Mouse (Mus musculus) hindbrain, embryonic 16.5 days (tissue): ENCODE measurements at regions not wholly inside any gene's neighbourhood (a gene's known extent, or its start where the extent isn't known, plus 50 kb on each side); places are given as distances from the start of the nearest gene placed in this dataset.

Experiments used
- ATAC-seq: fragments of 200-750 bp; cut with Nextera tagmentation; 2 replicates; pipeline ENCODE4 v1.8.0; 2017; ENCODE audit warnings: moderate TSS enrichment, moderate library complexity
- H3K27ac ChIP-seq: fragments of 300-500 bp; sonication (generic); 2 replicates; pipeline ENCODE4 v1.5.1; 2014; ENCODE audit warnings: low read depth, mild to moderate bottlenecking, control low read depth, low read length, moderate library complexity
- H3K27me3 ChIP-seq: fragments of 300-500 bp; sonication (generic); replicated peaks from 2 replicates; pipeline ENCODE4 v1.6.1; 2014; ENCODE audit warnings: low read length; ENCODE audit not compliant: control insufficient read depth, insufficient read depth
- H3K36me3 ChIP-seq: fragments of 300-500 bp; sonication (generic); 2 replicates; pipeline ENCODE4 v1.6.1; 2014; ENCODE audit warnings: mild to moderate bottlenecking, low read length, moderate library complexity, mixed read lengths; ENCODE audit not compliant: control insufficient read depth, insufficient read depth
- H3K4me1 ChIP-seq: fragments of 300-500 bp; sonication (generic); 2 replicates; pipeline ENCODE4 v1.6.1; 2014; ENCODE audit warnings: low read depth, low read length; ENCODE audit not compliant: control insufficient read depth, insufficient read depth
- H3K4me2 ChIP-seq: fragments of 300-500 bp; sonication (generic); 2 replicates; pipeline ENCODE4 v1.6.1; 2014; ENCODE audit warnings: mild to moderate bottlenecking, low read length, control low read depth, moderate library complexity
- H3K4me3 ChIP-seq: fragments of 300-500 bp; sonication (generic); 2 replicates; pipeline ENCODE4 v1.5.1; 2014; ENCODE audit warnings: mild to moderate bottlenecking, low read length, control low read depth, moderate library complexity
- H3K9ac ChIP-seq: fragments of 300-500 bp; sonication (generic); 2 replicates; pipeline ENCODE4 v1.6.1; 2014; ENCODE audit warnings: low read depth, mild to moderate bottlenecking, control low read depth, low read length, moderate library complexity
- H3K9me3 ChIP-seq: fragments of 300-500 bp; sonication (generic); 2 replicates; pipeline ENCODE4 v1.6.1; 2014; ENCODE audit warnings: mild to moderate bottlenecking, low read length, moderate library complexity; ENCODE audit not compliant: control insufficient read depth
- WGBS: fragments of 180-500 bp; shearing (Covaris S2); extraction: QIAGEN DNeasy Blood & Tissue Kit; methylation state at CpG from one replicate; pipeline ENCODE4 v1.1.7; 2014; 5-methylcytosine and 5-hydroxymethylcytosine counted together

- H3K36me3 ChIP-seq = no peaks in the 10 kb centered on the region
- H3K9ac ChIP-seq = no peak overlapping the region
- H3K4me3 ChIP-seq = no peak overlapping the region
- no peaks in the 10 kb centered on the region for H3K4me1 ChIP-seq
- H3K27ac ChIP-seq = no peak overlapping the region
- 88% methylated on average over 5 of the region's 5 CpGs for WGBS
- ATAC-seq = no peak
- H3K9me3 ChIP-seq = no peaks in the 10 kb centered on the region
- H3K4me2 ChIP-seq = no peak overlapping the region
- no peaks in the 10 kb centered on the region for H3K27me3 ChIP-seq
Measured at GRCm38 (mm10) chr11:34153749-34154525, 54.0 kb downstream of the Foxi1 start.

- ATAC-seq = peak; percentile 81
- H3K36me3 ChIP-seq = no peaks in the 10 kb centered on the region
- WGBS = 36% methylated on average over 5 of the region's 5 CpGs
- no peak overlapping the region for H3K9ac ChIP-seq
- H3K4me2 ChIP-seq = no peak overlapping the region
- H3K9me3 ChIP-seq = no peaks in the 10 kb centered on the region
- H3K27me3 ChIP-seq = no peaks in the 10 kb centered on the region
- H3K4me3 ChIP-seq = no peak overlapping the region
- H3K27ac ChIP-seq = no peak overlapping the region
- no peaks in the 10 kb centered on the region for H3K4me1 ChIP-seq
Measured at GRCm38 (mm10) chr11:34149370-34149976, 51.1 kb upstream of the 4930469K13Rik start.
